Mouse (Mus musculus) liver, adult 2 months (tissue): ENCODE data around the gene Stx2. TPM values are rescaled to one million over a fixed set of nuclear protein-coding genes. Genes with fewer than 3 reads are reported as not detected.

ENCODE experiments used
- DNase-seq: peaks from one replicate; pipeline ENCODE4 v3.0.0-alpha.2; 2011; ENCODE audit warnings: low read depth, low spot score; ENCODE audit errors: extremely low read depth
- H3K27ac ChIP-seq: fragments of 200-500 bp; replicated peaks from 2 replicates; pipeline ENCODE4 v1.5.1; 2012; ENCODE audit warnings: low read depth, mild to moderate bottlenecking, control low read depth, inconsistent platforms, low read length; ENCODE audit not compliant: insufficient read depth
- H3K27me3 ChIP-seq: fragments of 200-500 bp; 2 replicates; pipeline ENCODE4 v1.6.1; 2012; ENCODE audit warnings: mild to moderate bottlenecking, moderate library complexity, low read length, inconsistent platforms; ENCODE audit not compliant: control insufficient read depth, insufficient read depth
- H3K36me3 ChIP-seq: fragments of 200-500 bp; 2 replicates; pipeline ENCODE4 v1.6.1; 2012; ENCODE audit warnings: low read length, inconsistent platforms; ENCODE audit not compliant: control insufficient read depth, insufficient read depth
- H3K4me1 ChIP-seq: fragments of 200-500 bp; 2 replicates; pipeline ENCODE4 v1.6.1; 2011; ENCODE audit warnings: low read length; ENCODE audit not compliant: control insufficient read depth, insufficient read depth
- H3K4me3 ChIP-seq: fragments of 200-500 bp; 2 replicates; pipeline ENCODE4 v1.5.1; 2011; ENCODE audit warnings: low read depth, mild to moderate bottlenecking, control low read depth, low read length, moderate library complexity; ENCODE audit not compliant: insufficient read depth
- H3K79me2 ChIP-seq: fragments of 200-500 bp; 2 replicates; pipeline ENCODE4 v1.6.1; 2012; ENCODE audit warnings: inconsistent platforms, mild to moderate bottlenecking, low read length, moderate library complexity; ENCODE audit not compliant: control insufficient read depth, insufficient read depth
- H3K9ac ChIP-seq: fragments of 200-500 bp; 2 replicates; pipeline ENCODE4 v1.6.1; 2012; ENCODE audit warnings: low read depth, mild to moderate bottlenecking, control low read depth, inconsistent platforms, low read length
- CTCF ChIP-seq: fragments of 200-500 bp; IDR thresholded peaks from 2 replicates; pipeline ENCODE4 v1.5.1; 2011; ENCODE audit warnings: low read depth, low read length, control low read depth
- POLR2A ChIP-seq: fragments of 200-500 bp; IDR thresholded peaks from 2 replicates; pipeline ENCODE4 v1.6.1; 2011; ENCODE audit warnings: low read length, control low read depth; ENCODE audit not compliant: insufficient read depth; ENCODE audit errors: extremely low read depth
- WGBS: fragments of 180-500 bp; shearing (Covaris S2); methylation state at CpG from one replicate; pipeline ENCODE4 v1.1.7; 2018; 5-methylcytosine and 5-hydroxymethylcytosine counted together
- polyA plus RNA-seq: library from polyadenylated mRNA; depleted of rRNA; stranded (reverse); fragments of >200 nt; gene quantifications from 2 replicates; pipeline ENCODE4 v1.2.3, GENCODE M21; 2012
- total RNA-seq: library from RNA; depleted of rRNA; stranded (reverse); fragments of >200 nt; gene quantifications from 2 replicates; pipeline ENCODE4 v1.2.3, GENCODE M21; 2014

Gene Stx2
- total and polyA plus RNA-seq, 2 experiments, result 9.7 to 12.2 TPM

- no peak overlapping the region for H3K9ac ChIP-seq
- 0 out of 2 replicates have a peak overlapping the region, but pooled peaks have one; percentile 53 for H3K27ac ChIP-seq
- TF ChIP-seq POLR2A, result no peak
- TF ChIP-seq CTCF, result peak; percentile 18; the same call in 1 of the 2 replicates
- DNase-seq, result peak; percentile 14
- H3K4me3 ChIP-seq, result no peak overlapping the region
- H3K4me1 ChIP-seq, result peaks cover 3% of the 10 kb centered on the region
- 66% methylated on average over 8 of the region's 8 CpGs for WGBS
- H3K27me3 ChIP-seq, result no peaks in the 10 kb centered on the region
- H3K36me3 ChIP-seq, result no peaks in the 10 kb centered on the region
- H3K79me2 ChIP-seq, result peaks cover 2% of the 10 kb centered on the region; the same call in 1 of the 2 replicates
Measured at GRCm38 (mm10) chr5:129000706-129001468, 7.5 kb downstream of the Stx2 start.

GRCm38 (mm10) chr5:128987141-128987954 lies 21.0 kb downstream of the Stx2 start:
- no peak for DNase-seq
- no peak overlapping the region for H3K4me3 ChIP-seq
- peaks cover 18% of the 10 kb centered on the region; the same call in 1 of the 2 replicates for H3K36me3 ChIP-seq
- WGBS, result 93% methylated on average over 19 of the region's 19 CpGs
- H3K27me3 ChIP-seq, result no peaks in the 10 kb centered on the region
- H3K4me1 ChIP-seq, result no peaks in the 10 kb centered on the region
- no peak overlapping the region for H3K27ac ChIP-seq
- no peak for TF ChIP-seq CTCF
- TF ChIP-seq POLR2A, result no peak
- H3K9ac ChIP-seq, result no peak overlapping the region
- H3K79me2 ChIP-seq, result no peaks in the 10 kb centered on the region

GRCm38 (mm10) chr5:128985946-128986345 lies 22.4 kb downstream of the Stx2 start:
- no peak for DNase-seq
- no peak overlapping the region for H3K4me3 ChIP-seq
- no peaks in the 10 kb centered on the region for H3K79me2 ChIP-seq
- TF ChIP-seq CTCF (no peak), POLR2A (no peak)
- 92% methylated on average over 13 of the region's 13 CpGs for WGBS
- peaks cover 1% of the 10 kb centered on the region; the same call in 1 of the 2 replicates for H3K4me1 ChIP-seq
- H3K36me3 ChIP-seq, result peaks cover 17% of the 10 kb centered on the region; the same call in 1 of the 2 replicates
- H3K27ac ChIP-seq, result no peak overlapping the region
- H3K27me3 ChIP-seq, result no peaks in the 10 kb centered on the region
- no peak overlapping the region for H3K9ac ChIP-seq

GRCm38 (mm10) chr5:128984536-128984935 lies 23.8 kb downstream of the Stx2 start:
- Histone ChIP-seq H3K4me1 (peaks cover 1% of the 10 kb centered on the region; the same call in 1 of the 2 replicates), H3K4me3 (no peak overlapping the region), H3K36me3 (peaks cover 12% of the 10 kb centered on the region; the same call in 1 of the 2 replicates), H3K27me3 (no peaks in the 10 kb centered on the region), H3K79me2 (no peaks in the 10 kb centered on the region), H3K9ac (no peak overlapping the region), H3K27ac (no peak overlapping the region)
- TF ChIP-seq POLR2A (no peak), CTCF (no peak)
- DNase-seq, result no peak
- 92% methylated on average over 6 of the region's 6 CpGs for WGBS

- peaks cover 9% of the 10 kb centered on the region; the same call in 1 of the 2 replicates for H3K36me3 ChIP-seq
- H3K4me3 ChIP-seq, result no peak overlapping the region
- H3K79me2 ChIP-seq, result no peaks in the 10 kb centered on the region
- peak; percentile 13 for DNase-seq
- H3K4me1 ChIP-seq, result peaks cover 1% of the 10 kb centered on the region; the same call in 1 of the 2 replicates
- TF ChIP-seq CTCF (peak; percentile 92), POLR2A (no peak)
- H3K27ac ChIP-seq, result no peak overlapping the region
- H3K27me3 ChIP-seq, result no peaks in the 10 kb centered on the region
- WGBS, result 29% methylated on average over 12 of the region's 12 CpGs
- H3K9ac ChIP-seq, result no peak overlapping the region
Measured at GRCm38 (mm10) chr5:128981607-128982006, 26.8 kb downstream of the Stx2 start.
